Mouse (Mus musculus): Measurements from ENCODE around the gene Nnmt. TPM values are rescaled to one million over a fixed set of nuclear protein-coding genes. Genes with fewer than 3 reads are reported as not detected.

Gene Nnmt
- total RNA-seq, 2 experiments from 2014 or later, result 0.22 to 1.2 TPM

DNA sequence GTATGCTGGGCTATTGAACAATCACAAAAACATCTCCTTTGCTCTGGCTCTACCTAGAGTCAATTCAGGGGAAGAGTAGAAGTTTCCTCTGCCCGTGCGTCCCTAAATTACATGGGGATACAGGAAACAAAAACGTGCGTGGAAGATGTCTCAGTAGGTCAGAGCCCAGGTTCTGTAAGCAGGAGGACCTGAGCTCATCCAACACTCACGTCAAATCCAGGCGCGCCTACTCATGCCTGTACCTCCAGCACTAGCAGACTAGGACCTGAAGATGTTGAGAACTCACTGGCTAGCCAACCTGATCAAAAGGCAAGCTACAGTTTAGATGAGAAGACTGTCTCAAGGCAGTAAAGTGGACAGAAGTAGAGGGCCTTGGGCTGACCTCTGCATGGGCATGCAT is 32.2 kb upstream of the Nnmt start:
- no peak for ATAC-seq (ENCODE audit: poor library complexity, severe bottlenecking)

DNA sequence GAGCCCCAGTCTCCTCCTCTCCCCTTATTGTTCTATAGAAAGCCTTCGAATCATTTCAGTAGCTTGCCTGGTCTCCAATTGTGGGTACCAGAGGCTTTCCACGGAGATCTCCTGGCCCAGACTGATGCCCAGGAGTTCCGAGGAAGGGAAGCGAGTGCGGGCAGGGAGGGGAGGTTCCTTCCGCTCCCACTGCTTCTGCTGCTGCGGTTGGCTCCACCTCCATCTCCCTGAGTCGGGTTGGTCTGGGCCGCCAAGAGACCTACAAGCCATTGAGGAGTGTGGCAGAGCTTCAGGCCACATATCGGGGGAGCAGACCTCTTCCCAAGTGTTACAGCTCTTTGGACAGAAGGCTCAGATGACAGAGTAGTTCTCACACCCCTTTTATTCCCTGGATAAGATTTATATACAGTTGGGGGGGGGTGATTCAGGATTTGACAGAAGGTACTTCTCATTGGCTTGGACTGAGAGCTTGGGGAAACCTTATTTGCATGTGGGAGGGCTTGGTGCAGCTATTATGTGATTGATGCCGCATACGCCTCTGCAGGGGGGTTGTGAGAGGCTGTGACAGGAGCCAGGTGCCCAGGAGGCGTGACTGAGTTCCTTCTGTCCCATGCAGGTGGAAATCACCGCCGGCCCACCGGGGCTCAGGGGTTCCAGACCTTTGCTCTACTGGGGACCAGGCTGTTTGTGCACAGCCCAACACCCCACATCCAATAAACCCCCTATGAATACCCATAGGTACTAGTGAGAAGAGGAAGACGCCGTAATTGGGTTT is 30.8 kb upstream of the Nnmt start:
- no peak for ATAC-seq (ENCODE audit: poor library complexity, severe bottlenecking)

DNA sequence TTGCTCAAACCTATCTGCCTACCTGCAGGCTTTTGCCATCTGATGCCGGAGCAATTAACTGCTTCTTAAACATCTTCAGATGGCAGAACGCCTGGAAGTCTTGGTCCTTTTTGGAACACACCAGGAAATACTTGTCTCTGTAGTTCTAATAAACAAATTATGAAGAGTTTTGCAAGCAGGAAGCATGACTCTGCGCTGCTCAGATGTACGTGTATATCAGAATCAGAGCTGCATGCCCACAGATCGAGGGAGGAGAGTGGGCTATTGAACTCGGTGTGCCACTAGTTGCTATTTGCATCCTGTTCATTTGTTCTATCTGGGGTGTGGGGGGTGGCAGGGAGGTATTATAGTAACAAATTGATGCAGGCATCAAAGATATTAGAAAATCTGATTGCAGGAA is 28.2 kb upstream of the Nnmt start:
- no peak for ATAC-seq (ENCODE audit: poor library complexity, severe bottlenecking)

DNA sequence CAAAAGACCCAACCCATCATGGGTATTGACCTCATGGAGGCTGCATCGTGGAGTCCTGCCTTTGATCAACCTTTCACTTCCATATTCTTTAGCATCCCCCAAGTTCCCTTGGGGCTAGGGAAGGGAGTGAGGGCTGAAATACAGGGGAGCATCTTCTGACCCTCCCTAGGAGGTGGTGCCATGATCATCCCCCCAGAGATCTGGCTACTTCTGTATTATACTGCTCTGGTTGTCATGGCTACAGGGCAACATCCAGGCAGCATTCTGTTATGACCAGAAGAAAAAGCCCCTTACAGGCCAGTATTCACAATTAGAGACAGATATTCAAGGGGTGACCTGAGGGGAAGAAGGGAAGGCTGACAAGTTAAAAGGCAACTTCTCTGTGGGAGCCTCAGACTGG is 14.3 kb upstream of the Nnmt start:
- ATAC-seq (ENCODE audit: poor library complexity, severe bottlenecking), result no peak

DNA sequence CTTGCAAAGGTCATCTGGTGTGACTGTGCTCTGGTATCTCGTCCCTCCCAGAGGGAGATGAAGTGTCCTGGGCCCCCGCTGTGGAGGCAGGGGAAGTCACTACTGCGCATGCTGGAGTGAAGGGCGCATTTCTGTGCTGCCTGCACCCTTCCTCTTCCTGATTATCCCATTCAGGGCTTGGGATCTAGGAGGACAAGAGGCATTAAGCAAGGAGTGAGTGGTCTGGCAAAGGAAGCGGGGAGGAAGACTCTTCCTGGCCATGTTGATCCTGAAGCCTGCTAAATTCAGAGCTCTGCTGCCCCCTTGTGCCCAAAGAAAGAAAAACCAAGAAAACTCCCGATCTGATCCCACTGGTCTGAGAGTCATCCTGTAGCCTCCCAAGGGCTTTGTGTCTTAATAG is 13.6 kb upstream of the Nnmt start:
- peak; percentile 87 for ATAC-seq (ENCODE audit: poor library complexity, severe bottlenecking)

DNA sequence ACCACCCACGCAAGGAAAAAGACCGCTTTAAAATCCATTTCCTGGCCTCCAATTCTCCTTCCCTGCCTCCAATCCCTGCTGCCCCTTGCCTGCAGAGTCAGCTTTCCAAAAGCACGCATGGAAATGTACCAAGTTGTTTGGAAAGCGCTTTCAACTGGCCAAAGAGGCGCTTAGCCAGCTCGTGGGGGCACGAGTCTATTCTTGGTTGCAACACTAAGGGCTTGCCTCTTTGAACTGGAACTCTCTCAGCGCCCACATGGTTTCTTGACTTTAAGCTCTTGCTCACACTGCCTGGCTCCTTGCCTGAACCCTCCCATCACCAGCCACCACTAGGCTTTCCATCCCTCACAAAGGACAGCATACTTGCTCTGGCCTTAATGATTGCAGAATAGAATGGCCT is 13.2 kb upstream of the Nnmt start:
- 0 out of 2 replicates have a peak, but pooled peaks have one; percentile 18 for ATAC-seq (ENCODE audit: poor library complexity, severe bottlenecking)

DNA sequence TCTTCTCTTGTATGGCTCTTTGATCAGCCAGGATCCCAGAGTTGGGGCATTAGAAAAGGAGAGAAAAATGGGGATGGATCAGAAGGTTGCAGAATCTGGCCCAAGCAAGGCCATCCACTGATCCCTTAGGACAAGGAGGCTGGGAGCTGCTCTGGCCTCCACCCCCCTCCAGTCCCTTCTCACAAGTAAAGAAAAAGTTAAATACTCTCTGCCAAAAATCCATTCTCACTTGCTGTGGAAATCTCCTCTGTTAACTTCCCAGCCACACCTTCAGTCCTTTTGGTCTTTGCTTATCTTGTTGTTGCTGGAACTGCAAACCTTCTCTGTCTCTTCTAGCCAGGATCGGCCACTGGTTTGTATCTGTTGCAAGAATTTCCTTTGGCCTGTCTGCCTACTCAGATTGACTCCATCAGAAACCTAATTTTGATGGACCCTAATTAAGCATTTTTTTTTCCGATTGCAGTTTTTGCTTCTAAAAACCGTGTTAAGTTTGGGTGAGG is 12.6 kb upstream of the Nnmt start:
- ATAC-seq (ENCODE audit: poor library complexity, severe bottlenecking), result no peak

DNA sequence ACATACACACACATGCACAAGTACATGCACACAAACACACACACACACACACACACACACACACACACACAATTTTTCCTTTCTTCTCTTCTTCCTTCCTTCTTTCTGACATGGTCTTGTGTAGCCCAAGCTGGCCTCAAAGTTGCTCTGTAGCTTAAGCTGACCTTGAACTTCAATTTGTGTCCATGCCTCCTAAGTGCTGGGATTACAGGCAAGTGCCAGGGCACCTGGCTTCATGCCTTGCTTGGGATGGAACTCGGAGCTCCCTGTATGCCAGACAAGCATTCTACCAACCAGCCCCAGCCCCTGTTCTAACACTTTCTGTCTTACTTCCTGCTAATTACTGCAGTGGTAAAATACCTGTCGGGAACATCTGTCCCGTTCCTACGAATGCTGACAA is 8.3 kb upstream of the Nnmt start:
- no peak for ATAC-seq (ENCODE audit: poor library complexity, severe bottlenecking)

DNA sequence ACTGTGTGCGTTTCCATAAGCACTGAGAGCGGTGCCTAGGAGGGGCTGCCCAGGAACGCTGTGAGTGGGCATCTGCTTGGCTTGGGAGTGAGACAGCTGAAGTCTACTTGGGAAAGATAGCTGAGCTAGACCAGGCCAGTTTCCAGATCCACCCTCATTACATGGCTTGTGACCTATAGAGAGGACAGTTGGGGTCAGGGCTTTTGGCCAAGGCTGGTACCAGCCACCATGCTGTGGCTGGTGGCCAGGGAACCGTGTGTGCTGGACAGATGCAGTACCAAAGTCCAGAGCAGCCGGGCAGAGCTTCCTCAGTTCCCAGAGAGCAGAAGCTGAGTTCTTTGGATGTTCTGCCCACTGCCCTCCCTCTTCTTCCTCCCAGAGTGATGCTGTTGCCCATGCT is 7.6 kb upstream of the Nnmt start:
- no peak for ATAC-seq (ENCODE audit: poor library complexity, severe bottlenecking)

DNA sequence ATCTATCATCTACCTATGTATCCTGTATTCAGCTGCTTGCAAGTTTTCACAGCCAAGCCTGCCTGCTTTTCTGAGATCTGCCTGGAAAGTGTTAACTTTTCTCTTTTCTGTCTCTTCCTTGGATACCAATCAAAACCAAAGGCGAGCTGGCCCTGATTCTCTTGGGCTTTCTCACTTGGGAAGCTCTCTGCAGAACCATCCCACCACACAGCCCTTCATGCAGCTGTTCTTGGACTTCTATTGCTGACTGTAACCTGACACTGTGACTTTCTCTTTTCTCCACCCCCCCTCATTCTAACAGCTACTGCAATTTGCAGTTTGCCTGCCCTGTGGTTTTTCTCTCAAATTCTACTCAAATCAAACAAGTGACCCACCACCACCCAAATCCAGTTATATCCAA is 6.1 kb upstream of the Nnmt start:
- ATAC-seq (ENCODE audit: poor library complexity, severe bottlenecking), result no peak

DNA sequence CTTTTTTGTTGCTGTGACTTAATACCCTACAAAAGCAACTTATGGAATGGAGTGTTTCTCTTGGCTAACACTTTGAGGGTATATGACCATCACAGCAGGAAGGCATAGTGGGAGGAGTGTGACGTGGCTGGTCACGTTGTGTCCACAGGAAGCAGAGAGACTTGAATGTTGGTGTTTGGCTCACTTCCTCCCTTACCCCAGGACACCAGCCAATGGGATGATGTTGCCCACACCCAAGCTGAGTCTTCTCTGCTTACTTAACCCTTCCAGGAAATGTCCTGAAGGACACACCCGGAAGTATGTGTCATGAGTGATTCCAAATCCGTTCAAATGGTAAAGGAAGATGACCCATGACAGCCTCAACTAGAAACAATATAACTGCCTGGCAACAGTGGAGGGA is 4.8 kb upstream of the Nnmt start:
- ATAC-seq (ENCODE audit: poor library complexity, severe bottlenecking), result peak; percentile 64

DNA sequence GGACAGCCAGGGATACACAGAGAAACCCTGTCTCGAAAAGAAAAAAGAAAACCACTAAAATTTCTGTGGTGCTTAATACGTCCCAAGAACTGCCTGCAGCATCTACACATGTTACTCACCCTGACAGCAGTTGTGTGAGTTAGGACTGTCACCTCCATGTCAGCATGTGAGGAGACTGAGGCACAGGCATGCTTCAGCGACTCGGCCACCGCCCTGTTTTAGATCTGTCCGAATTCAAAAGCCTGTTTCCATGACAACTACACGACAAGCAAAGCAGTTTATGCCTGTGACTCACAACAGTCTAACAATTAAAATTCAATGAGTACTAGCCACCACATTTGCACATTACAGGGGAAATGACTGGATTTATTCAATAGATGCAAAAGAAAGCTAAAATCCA is 2.5 kb upstream of the Nnmt start:
- ATAC-seq (ENCODE audit: poor library complexity, severe bottlenecking), result no peak

DNA sequence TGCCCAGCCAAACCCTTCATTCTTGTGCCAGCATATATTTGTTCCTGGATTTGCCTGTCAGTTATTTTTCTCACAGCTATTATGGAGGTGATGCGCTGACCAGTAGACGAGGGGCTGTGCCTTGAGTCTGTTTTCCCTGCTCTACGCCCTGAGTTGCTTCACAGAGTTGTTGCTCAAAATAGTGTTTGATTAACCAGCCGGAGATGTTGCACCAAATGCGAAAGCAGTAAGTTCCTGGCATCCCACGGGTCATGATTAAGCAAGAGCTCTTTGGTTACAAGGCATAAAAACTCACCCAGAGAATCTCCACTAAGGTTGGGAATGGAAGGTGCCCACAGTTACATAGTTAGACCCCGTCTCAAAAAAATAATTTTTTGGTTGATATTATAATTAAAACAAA is 1.2 kb upstream of the Nnmt start:
- peak; percentile 84 for ATAC-seq (ENCODE audit: poor library complexity, severe bottlenecking)

DNA sequence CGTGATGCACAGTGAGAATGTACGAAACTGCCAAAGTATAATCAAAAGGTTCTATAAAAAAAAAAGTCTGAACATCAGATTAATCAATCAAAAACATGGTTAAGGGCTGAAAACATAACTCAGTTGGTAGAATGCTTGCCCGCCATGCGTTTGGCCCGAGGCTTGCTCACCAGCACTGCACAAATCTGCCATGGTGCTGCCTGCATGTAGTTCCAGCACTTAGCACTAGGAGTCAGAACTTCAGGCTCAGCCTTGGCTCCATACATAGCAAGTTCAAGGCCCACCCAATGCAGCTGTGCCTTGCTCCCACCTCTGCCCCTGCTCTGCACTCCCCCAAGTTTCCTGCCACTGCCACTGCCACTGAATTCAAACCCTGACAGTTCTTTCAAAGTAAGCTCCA is 744 bp upstream of the Nnmt start:
- peak; percentile 55 for ATAC-seq (ENCODE audit: poor library complexity, severe bottlenecking)

DNA sequence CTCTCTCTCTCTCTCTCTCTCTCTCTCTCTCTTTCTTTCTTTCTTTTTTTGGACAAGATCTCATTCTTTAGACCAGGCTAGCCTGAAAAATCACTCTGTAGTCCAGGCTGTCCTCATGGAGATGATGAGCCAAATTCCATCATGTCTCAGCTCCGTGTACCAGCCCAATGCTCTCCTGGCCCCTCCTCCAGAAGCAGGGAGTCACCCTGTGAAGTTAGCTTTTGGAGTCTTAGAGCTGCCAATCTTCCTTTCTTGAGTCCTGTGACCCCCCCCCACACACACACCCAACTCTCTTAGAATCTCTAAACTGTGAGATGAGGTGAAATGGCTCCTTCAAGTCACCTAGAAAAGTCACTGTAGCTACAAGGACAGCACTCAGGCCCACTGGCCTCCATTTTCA is 727 bp downstream of the Nnmt start:
- ATAC-seq (ENCODE audit: poor library complexity, severe bottlenecking), result no peak

DNA sequence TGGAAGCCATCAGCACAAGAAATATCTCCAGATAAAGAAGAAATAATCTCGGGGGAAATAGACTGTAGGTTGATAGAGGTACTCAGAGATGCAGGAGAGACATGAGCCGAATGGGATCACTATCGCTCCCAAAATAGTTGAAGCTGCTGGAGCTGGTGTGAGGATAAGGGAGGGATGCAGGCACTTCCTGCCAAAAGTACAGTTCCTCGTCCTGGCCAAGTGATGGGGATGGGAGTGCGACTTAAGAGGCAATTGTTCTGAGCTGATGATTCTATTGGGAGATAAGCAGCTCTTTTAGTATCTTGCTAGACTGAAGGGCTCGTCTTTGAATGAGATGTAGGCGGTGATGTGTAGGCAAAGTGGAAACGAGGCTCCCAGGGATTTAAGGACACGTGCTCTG is 4.1 kb downstream of the Nnmt start:
- ATAC-seq (ENCODE audit: poor library complexity, severe bottlenecking), result no peak

DNA sequence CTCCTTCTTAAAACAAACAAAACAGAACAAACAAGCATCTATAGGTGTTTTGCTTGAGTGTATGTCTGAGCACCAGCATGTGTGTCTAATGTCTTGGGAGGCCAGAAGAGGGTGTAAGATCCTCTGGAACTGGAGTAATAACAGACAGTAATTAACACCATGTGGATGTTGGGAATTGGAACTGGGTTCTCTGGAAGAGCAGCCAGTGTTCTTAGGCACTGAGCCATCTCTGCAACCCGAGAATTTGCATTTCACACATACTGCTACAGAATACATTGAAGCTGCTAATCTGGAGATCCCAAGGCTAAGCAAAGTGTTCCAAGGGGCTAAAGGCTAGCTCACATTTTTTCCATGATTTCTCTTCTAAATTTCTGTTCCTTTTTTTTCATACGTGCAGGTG is 4.9 kb downstream of the Nnmt start:
- ATAC-seq (ENCODE audit: poor library complexity, severe bottlenecking), result no peak

DNA sequence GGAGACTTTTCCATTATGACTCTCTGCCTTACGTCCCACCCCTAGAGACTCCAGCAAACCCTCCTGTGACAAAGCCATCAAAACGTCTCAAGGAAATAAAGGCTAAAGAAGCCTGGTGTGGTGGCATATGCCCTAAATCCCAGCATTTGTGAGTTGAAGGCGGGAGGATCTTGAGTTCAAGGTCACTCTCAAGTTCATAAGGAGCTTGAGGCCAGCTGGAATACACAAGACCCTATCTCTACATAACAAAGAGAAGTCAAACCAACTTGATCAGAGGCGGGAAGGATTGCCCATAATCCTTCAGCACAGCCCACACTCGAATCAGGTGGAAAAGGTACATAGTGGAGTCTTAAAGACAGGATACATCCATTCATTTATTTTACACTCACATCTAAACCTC is 7.5 kb downstream of the Nnmt start:
- ATAC-seq (ENCODE audit: poor library complexity, severe bottlenecking), result no peak

DNA sequence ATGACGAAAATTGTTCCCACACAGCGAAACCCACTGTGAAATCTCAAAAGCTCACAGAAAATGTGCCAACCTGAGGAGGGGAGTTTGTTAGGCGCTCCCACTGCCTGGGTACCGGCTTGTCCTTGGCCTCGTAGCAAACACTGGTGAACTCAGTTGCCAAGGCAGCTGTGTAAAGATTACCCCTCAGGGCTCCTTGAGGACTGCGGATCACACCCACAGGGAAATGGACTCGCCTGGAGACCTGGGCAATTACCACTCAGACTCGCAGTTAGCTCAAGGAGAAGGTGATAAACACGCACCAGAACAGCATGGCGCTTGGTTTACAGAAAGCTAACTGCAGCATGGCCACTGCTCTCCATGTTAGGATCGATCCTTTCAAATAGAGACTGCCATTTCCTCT is 8.0 kb downstream of the Nnmt start:
- no peak for ATAC-seq (ENCODE audit: poor library complexity, severe bottlenecking)

DNA sequence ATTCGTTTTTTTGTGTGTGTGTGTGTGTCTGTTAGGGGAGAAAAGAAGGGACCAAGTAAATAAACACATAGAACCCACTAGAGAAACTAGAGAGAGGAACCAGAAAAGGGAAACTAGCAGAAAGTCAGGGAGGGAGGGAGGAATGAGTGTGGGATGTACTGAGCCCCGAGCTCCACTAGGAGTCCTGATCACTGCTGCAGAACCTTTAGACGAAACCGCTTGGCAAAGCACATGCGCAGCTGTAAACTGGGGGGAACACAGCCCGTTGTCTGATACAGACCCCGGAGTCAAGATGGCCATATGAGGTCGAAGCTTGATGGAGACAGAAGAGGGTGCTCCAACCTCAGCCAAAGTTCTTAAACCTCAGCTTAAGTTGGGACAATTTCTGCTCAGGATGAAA is 11.0 kb downstream of the Nnmt start:
- peak; percentile 91 for ATAC-seq (ENCODE audit: poor library complexity, severe bottlenecking)

DNA sequence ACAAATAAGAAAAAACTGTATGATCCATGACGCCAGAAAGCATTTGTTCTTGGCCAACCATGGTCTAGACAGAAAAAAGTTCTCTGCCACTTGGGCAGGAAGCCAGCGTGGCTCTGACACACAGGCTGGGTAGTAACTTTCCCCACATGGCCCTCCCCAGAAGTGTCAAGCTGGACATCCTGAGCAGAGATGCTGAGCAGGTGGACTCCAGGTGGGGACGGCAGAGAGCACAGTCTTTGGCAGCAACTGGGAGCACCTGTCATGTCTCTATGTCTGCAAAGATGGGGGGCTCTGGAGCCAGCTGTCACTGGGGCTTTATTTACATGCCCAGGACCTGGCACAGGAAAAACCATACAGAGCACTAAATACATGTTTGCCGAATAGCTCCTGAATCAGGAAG is 14.3 kb downstream of the Nnmt start:
- ATAC-seq (ENCODE audit: poor library complexity, severe bottlenecking), result no peak

DNA sequence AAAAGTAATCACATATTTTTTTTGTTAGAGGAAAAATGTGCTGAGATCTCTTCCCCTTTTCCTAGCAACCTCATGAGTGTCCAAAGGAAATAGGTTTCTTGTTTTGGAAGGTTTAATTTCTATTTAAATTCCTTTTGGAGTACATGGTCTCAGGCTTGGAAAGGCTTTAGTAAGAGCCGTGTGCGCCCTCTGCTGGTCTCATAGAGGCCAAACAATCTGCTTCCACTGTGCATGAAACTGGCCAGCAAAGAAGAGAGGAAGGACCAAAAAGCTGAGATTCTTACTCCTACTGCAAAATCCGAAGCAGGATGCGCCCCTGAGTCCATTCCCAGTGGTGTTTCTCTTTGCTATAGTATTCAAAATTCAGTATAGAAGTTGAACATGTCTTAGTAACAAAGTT is 18.6 kb downstream of the Nnmt start:
- peak; percentile 80 for ATAC-seq (ENCODE audit: poor library complexity, severe bottlenecking)

DNA sequence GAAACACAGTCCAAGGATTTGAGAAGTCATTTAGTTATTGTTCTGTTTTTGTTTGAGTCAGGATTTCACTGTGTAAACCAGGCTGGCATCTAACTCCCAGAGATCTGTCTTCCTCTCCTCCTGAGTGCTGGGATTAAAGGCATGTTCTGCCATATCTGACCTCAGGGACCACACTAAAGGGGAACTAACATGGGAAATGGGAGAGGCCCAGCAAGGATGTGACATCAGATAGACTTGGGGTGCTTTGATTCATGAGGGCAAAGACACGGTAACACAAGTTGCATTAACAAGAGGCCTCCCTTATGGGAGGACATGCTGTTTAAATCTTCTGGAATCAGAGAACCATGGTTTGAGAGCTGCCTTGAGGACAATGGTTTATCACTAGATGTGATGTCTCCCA is 24.1 kb downstream of the Nnmt start:
- ATAC-seq (ENCODE audit: poor library complexity, severe bottlenecking), result peak; percentile 62

All from megakaryocyte, adult 5-6 weeks (primary cell).